Mouse (Mus musculus): Measurements from ENCODE around the gene Nsl1.

Gene Nsl1

DNA sequence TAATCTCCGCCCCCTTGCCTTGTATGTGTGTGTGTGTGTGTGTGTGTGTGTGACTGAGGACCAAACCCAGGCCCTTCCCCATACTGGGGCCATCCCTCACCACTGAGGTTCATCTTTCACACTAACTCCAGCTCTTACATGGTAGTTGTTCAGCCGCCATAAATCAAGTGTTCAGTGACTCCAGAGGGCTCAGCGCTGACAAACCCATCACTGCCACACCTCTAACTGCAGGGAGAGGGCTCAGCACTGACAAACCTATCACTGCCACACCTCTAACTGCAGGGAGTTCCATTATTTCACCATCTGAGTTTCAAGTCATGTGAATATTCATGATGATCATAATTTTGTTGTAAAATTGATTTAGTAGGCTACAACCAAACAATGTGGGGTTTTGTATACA lies 9.3 kb upstream of the Nsl1 start:
- CTCF ChIA-PET, result no interaction called here

GRCm38 (mm10) chr1:191054870-191055532 lies 7.8 kb upstream of the Nsl1 start:
- CTCF ChIA-PET, result no interaction called here

DNA sequence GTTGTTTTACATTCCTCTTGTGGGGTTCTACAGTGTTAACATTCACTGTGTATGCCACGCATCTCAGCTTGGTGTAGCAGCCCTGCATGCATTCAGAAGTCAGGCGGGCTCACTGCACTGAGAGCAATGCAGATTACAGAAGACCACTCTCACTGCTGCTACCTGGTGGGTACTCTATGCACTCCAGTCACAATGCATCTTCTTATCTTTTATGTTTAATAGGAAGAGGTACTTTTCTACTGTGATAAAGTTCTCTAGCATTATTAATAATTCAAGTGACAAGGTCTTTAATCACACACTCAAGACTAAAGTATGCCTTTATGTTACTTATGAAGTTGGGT lies 7.3 kb upstream of the Nsl1 start:
- CTCF ChIA-PET, result no interaction called here

- CTCF ChIA-PET, result no interaction called here
These were observed 5.4 kb upstream of the Nsl1 start for GRCm38 (mm10) chr1:191057461-191057860.

- CTCF ChIA-PET, result no interaction called here
These were observed 501 bp upstream of the Nsl1 start for GRCm38 (mm10) chr1:191062241-191062780.

DNA sequence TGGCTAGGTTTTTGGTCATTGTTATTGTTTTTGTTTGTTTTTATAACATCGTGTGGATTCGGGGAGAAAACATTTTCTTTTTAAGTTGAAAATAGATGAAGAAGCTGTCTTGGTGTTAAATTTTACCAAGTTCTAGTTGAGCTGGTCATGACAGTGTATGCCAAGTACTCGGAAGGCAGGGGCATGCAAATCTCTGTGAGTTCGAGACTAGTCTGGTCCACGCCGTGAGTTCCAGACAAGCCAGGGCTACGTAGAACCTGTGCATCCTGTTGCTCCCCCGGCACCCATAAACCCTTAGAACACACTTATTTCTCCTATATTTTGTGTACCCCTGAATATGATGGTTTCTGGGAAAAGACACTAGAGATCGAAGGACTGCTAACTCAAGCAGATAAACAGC lies 888 bp downstream of the Nsl1 start:
- CTCF ChIA-PET, result interaction anchor here (0.7 kb wide), 1 partner anchor 296 kb away, joined by 5 read pairs; no protein-coding TSS in a partner anchor

- CTCF ChIA-PET, result no interaction called here
These were observed 1.7 kb downstream of the Nsl1 start for GRCm38 (mm10) chr1:191064535-191064934.

DNA sequence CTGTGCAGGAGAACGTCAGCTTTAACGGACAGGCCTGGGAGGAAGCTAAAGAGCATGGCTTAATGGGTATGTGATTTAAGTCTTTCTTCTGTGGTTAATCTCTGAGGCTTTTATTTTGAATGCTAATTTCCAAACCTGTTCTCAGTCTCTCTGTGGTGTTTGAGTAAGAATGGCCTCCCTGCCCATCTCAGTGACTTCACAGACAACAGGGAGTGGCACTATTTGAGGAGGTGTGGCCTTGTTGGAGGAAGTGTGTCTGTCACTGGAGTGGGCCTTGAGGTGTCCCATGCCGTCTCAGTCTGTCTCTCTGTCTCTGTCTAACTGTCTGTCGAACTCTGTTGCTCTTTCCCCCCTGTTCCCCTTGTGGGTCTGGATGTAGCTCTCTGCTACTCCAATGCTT lies 2.4 kb downstream of the Nsl1 start:
- CTCF ChIA-PET, result no interaction called here

DNA sequence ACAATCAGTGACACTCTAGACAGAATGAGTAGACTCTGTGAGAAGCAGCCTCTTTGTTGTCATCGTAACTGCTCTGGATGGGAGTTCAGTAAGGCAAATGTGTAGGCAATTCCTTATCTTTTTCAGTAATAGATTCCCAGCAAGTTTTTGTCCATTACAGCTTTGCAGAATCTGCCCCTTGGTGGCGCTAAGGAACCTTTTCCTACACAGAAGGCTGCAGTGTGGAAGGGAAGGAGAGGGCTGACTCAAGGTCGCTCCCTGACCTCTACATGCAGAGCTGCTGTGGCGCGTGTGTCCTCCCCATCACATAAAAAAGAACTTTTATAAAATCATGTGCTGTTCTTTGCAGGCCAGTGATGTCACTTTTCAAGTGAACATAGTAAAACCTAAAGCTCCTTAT lies 5.6 kb downstream of the Nsl1 start:
- CTCF ChIA-PET, result no interaction called here

DNA sequence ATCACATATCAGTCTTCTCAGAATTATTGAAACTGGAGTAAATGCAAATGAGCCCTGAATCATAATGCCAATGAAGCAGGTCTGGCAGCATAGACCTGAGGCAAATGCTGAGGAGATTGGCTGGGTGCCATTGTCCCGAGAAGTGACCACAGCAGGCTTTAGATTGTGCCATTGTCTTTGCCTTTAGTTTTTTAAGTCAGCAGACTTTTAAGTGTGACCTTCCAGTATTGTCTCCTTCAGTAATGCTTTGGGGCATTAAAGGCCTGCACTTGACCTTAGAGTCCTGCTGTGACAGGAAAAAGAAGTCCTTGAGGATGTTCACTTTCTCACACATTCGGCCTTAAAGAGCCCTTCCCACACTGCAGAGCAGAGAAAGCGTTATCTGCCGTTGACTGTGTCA lies 7.4 kb downstream of the Nsl1 start:
- CTCF ChIA-PET, result no interaction called here

DNA sequence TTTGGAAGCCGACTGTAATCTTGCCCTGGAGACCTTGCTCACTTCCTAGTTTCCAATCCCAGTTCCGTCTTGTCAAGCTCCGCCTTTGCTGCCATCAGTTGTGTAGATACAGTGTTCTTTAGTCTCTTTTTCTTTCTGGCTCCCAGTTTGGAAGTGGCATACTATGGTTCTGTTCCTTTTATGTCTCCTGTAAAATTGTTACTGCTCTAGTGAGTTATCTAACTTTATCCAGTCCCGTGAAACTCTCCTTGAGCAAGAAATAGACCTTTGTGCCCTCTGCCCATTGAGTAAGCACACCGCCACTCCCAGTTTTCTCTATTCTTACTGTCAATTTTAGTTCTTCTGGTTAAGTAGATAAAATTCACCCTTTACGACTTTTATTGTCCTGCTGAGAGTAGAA lies 8.8 kb downstream of the Nsl1 start:
- CTCF ChIA-PET, result interaction anchor here (0.7 kb wide), 1 partner anchor 60 kb away, joined by 3 read pairs; no protein-coding TSS in a partner anchor

- CTCF ChIA-PET, result interaction anchor here (0.7 kb wide), 2 partner anchors 12 to 60 kb away, joined by 3 read pairs; no protein-coding TSS in a partner anchor
These were observed 9.6 kb downstream of the Nsl1 start for GRCm38 (mm10) chr1:191072329-191072913.

GRCm38 (mm10) chr1:191073001-191073400 lies 10.2 kb downstream of the Nsl1 start:
- CTCF ChIA-PET, result no interaction called here

DNA sequence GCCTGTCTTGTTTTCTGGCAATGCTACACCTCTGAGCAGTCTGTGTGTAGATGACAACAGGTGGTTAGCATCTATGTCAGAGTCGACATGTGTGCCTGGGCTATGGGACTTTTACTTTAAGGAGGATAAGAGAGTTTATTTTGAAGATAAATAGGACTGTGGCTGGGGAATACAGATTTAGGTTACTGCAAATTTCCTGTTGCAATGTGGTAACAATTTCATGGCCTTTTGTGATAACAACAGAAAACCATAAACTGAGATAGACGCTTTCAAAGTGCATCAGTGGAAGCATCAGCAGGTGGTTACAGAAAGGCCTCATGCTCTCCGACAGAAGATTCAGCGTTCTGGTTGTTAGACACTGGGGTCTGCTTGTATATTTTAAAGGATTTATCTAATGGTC lies 10.7 kb downstream of the Nsl1 start:
- CTCF ChIA-PET, result no interaction called here

DNA sequence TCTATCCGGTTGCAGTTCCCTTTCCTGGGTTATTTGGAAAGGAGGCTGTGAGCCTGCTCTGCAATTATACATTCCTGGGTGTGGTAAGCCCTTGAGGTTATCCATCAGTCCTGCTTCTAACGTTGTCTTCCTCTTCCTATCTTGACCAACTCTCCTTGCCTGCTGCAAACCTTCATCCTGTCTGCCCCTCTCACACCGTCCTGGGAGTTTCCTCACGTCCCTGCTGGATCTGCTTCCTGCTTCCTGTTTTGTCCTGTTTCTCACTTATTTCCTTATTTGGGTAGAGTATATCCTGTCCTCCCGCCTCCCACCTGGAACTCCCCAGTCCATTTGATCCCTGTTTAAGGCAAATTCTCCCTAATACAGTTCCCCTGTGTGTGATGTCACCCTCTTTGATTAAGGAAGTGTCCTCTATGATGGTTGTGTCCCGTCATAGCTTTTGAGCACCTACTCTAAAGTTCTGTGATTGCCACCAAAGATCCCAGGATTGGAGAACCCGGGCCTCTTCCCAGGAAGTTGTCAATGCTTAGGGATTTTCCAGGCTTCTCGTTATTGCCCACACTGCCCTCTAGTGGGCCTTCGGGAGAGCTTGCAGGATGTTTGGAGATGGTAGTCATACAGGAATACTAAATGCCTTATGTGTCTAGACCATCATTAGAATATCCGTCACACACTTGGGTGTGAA lies 12.5 kb downstream of the Nsl1 start:
- CTCF ChIA-PET, result no interaction called here

DNA sequence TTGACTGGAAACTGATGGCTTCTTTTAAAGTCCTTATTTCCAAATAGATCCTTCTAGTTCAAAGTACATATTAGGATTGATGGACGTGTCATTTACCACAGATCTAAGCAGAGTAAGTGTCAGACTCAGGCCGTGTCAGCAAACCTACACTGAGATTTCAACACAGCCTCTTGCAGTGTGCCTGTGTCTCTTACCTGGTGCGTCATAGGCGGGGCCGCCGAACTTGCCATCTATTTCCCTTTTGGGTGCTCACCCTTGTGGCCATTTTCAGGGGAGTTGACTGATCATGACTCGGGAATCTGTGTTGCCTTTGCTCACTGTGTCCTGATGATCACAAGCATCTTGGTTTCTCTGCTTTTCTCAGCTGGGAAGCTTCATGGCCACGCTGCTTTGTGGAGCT lies 20.4 kb downstream of the Nsl1 start:
- CTCF ChIA-PET, result interaction anchor here (1.5 kb wide), 1 partner anchor 16 kb away, joined by 6 read pairs; no protein-coding TSS in a partner anchor

GRCm38 (mm10) chr1:191084951-191085559 lies 22.2 kb downstream of the Nsl1 start:
- CTCF ChIA-PET, result interaction anchor here (0.7 kb wide), 1 partner anchor 13 kb away, joined by 3 read pairs; no protein-coding TSS in a partner anchor

GRCm38 (mm10) chr1:191085597-191085996 lies 22.8 kb downstream of the Nsl1 start:
- CTCF ChIA-PET, result no interaction called here

GRCm38 (mm10) chr1:191086304-191086878 lies 23.6 kb downstream of the Nsl1 start:
- CTCF ChIA-PET, result no interaction called here

GRCm38 (mm10) chr1:191086960-191087359 lies 24.1 kb downstream of the Nsl1 start:
- CTCF ChIA-PET, result no interaction called here

GRCm38 (mm10) chr1:191087955-191088354 lies 25.1 kb downstream of the Nsl1 start:
- CTCF ChIA-PET, result no interaction called here

- CTCF ChIA-PET, result no interaction called here
These were observed 26.5 kb downstream of the Nsl1 start for GRCm38 (mm10) chr1:191089355-191089754.
